Mouse (Mus musculus): ENCODE data around the gene Ly6g5b. TPM values are rescaled to one million over a fixed set of nuclear protein-coding genes. Genes with fewer than 3 reads are reported as not detected.

The Ly6g5b gene
- polyA plus RNA-seq, 1 experiment from 2014 or later, result 0.99 TPM

DNA sequence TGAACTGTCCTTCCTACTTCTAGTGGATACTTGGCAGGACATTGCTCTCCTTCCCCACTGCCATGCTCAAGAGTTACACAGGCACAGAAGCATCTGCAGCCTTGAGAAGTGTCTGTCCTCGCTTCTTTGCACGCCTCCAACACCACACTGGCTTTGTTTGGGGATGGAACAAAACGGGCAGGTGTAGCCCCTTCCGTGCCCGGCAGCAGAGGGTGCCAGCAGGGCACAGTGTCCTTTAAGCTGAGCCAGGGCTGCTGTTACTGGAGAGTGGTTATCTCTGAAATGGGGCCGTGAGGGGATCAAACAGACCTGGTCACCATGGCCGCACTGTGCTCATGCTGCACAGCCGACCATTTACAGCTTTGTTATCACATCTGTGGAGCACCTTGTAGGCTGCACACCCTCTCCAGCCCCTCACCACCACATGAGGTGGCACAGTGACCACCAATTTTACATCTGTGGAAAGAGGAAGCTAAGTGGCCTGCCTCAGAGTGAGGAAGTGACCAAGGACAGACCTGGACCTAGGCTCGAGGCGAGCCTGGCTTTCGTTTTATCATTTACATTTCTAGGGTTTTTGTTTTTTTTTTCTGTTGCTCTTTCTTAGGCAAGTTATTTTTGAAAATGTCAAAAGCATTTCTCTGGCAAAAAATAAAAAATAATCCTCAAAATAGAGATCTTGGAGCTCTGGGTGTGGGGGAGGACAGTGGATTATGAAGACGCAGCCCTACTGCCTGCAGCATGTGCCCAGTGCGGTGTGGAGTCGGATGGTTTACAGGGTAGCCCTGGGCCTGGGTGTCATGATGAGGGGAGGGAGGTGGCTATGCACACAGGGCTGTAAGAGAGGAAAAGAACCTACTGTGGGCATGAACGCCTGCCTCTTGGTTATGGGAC, 20.5 kb downstream of the Ly6g5b start:
- Histone ChIP-seq H3K27ac (0 out of 2 replicates have a peak overlapping the region, but pooled peaks have one; percentile 6), H3K4me3 (no peak overlapping the region)
- WGBS, result 81% methylated on average over 15 of the region's 15 CpGs

DNA sequence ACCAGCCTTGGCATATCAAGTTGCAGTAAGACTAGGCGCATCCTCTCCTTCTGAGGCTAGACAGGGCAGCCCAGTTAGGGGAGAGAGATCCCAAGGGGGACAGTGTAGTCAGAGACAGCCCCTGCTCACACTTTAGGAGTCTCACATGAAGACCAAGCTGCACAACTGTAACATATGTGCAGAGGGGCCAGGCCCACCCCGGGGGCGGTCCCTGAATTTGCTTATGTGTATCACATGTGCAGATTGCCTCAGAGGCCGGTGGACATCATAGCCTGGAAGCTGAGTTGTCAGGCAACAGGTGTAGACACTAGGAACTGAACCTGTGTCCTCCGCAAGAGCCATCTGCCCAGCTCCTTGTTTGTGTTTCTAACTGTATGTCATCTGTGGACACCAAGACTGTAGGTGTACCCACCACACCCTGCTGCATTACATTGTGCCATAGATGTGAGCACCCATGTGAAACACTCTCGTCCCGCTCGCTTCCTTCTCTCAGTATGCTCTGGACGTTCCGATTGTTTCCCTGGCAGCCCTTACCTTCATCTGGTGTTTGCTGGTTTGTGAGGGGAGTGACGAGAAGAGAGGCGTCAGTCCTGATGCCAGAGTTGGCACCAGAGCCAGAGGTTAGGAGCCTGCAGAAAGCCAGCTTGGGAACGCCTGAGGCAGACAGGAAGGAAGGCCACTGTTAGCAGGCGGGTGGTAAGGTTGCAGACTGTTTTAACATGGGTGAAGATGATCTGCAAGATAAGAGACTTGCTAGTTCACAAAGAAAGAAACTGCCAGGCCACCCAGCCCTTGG, 22.6 kb downstream of the Ly6g5b start:
- Histone ChIP-seq H3K27ac (no peak overlapping the region), H3K4me1 (peaks cover 17% of the 10 kb centered on the region), H3K36me3 (peaks cover 65% of the 10 kb centered on the region), H3K4me3 (no peak overlapping the region), H3K9me3 (no peaks in the 10 kb centered on the region), H3K27me3 (ENCODE audit: insufficient read depth, poor library complexity, severe bottlenecking) (no peaks in the 10 kb centered on the region)
- DNase-seq (ENCODE audit: low spot score), result no peak
- WGBS, result 89% methylated on average over 14 of the region's 14 CpGs

More for the DNA sequence above, 20.5 kb downstream of the Ly6g5b start:
- no peaks in the 10 kb centered on the region for H3K27me3 ChIP-seq (ENCODE audit: insufficient read depth, poor library complexity, severe bottlenecking)
- H3K9me3 ChIP-seq, result no peaks in the 10 kb centered on the region
- peaks cover 12% of the 10 kb centered on the region for H3K4me1 ChIP-seq
- peaks cover 82% of the 10 kb centered on the region for H3K36me3 ChIP-seq
- no peak for DNase-seq (ENCODE audit: low spot score)

DNA sequence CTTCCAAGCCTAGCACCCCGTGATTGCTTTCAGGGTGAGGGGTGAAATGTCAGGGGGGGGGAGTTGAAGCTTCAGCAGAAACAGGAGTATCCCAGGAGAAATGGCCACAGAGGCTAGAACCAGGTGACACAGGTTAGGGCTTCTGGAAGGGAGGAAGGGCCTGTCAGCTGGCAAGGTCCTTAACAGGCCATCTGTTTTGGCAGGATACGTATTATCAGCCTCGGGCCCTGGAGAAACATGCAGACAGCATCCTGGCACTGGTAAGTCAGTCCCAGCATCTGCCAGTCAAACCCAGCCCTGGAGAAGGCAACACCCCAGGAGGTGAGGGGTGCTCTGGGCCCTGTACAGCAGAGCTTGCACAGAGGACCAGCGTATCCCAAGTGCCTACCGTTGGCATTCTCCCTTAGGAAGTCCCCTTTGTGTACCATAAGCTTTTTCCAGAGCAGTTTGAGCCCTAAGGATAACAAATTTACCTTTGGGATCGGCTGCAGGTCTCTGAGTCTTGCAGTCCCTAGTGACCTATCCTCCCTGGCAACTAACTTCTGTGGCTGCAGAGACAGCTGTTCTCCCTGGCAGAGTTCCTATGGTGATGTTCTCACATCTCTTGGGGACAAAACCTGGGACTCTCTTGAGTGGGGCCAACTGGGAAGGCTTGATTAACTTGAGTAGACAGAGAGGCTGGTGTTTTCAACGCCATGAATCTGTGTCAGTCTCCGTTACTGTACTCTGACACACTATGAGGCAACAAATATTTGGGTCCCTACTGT, 24.9 kb downstream of the Ly6g5b start:
- H3K9me3 ChIP-seq, result no peaks in the 10 kb centered on the region
- H3K36me3 ChIP-seq, result peaks cover 43% of the 10 kb centered on the region
- peak overlapping the region; percentile 82 for H3K4me3 ChIP-seq
- no peak for DNase-seq (ENCODE audit: low spot score)
- H3K4me1 ChIP-seq, result peaks cover 17% of the 10 kb centered on the region
- 65% methylated on average over 8 of the region's 8 CpGs for WGBS
- H3K27ac ChIP-seq, result peak overlapping the region; percentile 99; the same call in 1 of the 2 replicates
- H3K27me3 ChIP-seq (ENCODE audit: insufficient read depth, poor library complexity, severe bottlenecking), result no peaks in the 10 kb centered on the region

DNA sequence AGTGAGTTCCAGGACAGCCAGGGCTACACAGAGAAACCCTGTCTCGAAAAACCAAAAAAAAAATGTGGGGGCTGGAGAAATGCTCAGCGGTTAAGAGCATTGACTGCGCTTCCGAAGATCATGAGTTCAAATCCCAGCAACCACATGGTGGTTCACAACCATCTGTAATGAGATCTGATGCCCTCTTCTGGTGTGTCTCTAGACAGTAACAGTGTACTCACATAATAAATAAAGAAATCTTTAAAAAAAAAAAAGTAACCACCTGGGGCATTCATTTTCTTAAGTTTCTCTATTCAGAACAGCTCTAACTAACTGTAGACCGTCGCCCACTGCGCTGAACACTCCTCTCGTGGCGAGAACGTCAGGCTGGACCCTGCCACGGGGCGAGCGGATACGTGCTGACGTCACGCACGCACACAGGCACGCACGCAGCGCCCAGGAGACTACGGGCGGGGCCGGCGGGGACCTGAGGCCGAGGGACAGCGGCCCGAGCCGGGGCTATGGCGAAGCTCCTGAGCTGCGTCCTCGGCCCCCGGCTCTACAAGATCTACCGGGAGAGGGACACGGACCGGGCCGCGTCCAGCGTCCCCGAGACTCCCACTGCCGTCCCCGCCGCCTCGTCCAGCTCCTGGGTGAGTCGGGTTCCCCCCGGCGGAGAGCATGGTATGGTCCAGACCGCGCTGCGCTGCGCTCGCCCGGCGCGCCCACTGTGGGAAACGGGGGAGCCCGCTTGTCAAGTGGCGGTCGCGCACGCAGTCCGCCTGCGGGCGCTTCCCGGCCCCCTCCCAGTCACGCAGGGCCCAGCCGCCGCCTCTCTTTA, 26.2 kb downstream of the Ly6g5b start, which contains the start of gene Abhd16a:
TSS of gene Abhd16a (plus strand) at position 439 of the 820 bp plus-strand sequence.
- peak within 1 kb of the TSS; percentile 99 for H3K27ac ChIP-seq
- H3K9me3 ChIP-seq, result no peaks in the 10 kb centered on the region
- H3K27me3 ChIP-seq (ENCODE audit: insufficient read depth, poor library complexity, severe bottlenecking), result no peaks in the 10 kb centered on the region
- WGBS, result 3% methylated on average over 67 of the region's 67 CpGs
- H3K4me1 ChIP-seq, result peaks cover 17% of the 10 kb centered on the region
- peak; percentile 96 for DNase-seq (ENCODE audit: low spot score)
- H3K36me3 ChIP-seq, result peaks cover 31% of the 10 kb centered on the region
- peak within 1 kb of the TSS; percentile 82 for H3K4me3 ChIP-seq

- 45% methylated on average over 2 of the region's 2 CpGs for WGBS
- DNase-seq (ENCODE audit: low spot score), result no peak
- Histone ChIP-seq H3K36me3 (peaks cover 23% of the 10 kb centered on the region), H3K27me3 (ENCODE audit: insufficient read depth, poor library complexity, severe bottlenecking) (no peaks in the 10 kb centered on the region), H3K27ac (no peak overlapping the region), H3K4me3 (no peak overlapping the region), H3K9me3 (no peaks in the 10 kb centered on the region), H3K4me1 (peaks cover 17% of the 10 kb centered on the region)
These were observed 27.1 kb downstream of the Ly6g5b start for GRCm38 (mm10) chr17:35088151-35088550.

GRCm38 (mm10) chr17:35085208-35085865, 29.9 kb downstream of the Ly6g5b start, which contains the start of gene Ly6g6f:
Gene Ly6g6f, minus strand, starts transcription at chr17:35085610.
- no peaks in the 10 kb centered on the region for H3K36me3 ChIP-seq
- no peaks in the 10 kb centered on the region for H3K9me3 ChIP-seq
- 61% methylated on average over 7 of the region's 7 CpGs for WGBS
- H3K4me1 ChIP-seq, result peaks cover 17% of the 10 kb centered on the region
- H3K27me3 ChIP-seq (ENCODE audit: insufficient read depth, poor library complexity, severe bottlenecking), result peaks cover 4% of the 10 kb centered on the region
- H3K4me3 ChIP-seq, result no peak within 1 kb of the TSS
- H3K27ac ChIP-seq, result no peak within 1 kb of the TSS
- no peak for DNase-seq (ENCODE audit: low spot score)

DNA sequence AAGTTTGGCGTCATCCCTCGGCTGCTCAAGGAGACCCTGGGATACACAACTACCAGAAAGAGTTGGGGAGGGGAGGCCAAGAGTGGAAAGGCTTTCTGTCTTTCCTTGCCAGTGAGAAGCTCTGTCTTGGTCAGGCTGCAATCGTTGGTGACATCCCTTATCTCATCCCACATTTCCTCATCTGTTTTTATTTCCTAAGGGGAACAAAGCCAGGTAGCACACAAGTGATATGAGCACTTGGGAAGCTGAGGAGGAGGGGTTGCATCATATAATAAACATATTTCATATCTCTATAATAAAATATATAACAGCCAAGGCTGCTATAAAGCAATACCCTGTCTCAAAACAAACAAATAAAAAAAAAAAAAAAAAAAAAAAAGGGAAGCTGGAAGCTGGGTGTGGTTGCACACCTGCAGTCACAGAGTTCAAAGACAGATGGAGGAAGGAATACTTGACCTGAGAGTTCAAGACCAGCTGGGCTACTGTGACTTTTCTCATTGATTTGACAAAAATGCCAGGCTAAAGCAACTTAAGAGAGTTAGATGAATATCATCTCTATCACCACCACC, 31.2 kb downstream of the Ly6g5b start:
- peaks cover 19% of the 10 kb centered on the region for H3K4me1 ChIP-seq
- H3K27me3 ChIP-seq (ENCODE audit: insufficient read depth, poor library complexity, severe bottlenecking), result peaks cover 4% of the 10 kb centered on the region
- H3K36me3 ChIP-seq, result no peaks in the 10 kb centered on the region
- H3K27ac ChIP-seq, result no peak overlapping the region
- WGBS, result 64% methylated on average over 3 of the region's 3 CpGs
- H3K9me3 ChIP-seq, result no peaks in the 10 kb centered on the region
- no peak for DNase-seq (ENCODE audit: low spot score)
- H3K4me3 ChIP-seq, result no peak overlapping the region

DNA sequence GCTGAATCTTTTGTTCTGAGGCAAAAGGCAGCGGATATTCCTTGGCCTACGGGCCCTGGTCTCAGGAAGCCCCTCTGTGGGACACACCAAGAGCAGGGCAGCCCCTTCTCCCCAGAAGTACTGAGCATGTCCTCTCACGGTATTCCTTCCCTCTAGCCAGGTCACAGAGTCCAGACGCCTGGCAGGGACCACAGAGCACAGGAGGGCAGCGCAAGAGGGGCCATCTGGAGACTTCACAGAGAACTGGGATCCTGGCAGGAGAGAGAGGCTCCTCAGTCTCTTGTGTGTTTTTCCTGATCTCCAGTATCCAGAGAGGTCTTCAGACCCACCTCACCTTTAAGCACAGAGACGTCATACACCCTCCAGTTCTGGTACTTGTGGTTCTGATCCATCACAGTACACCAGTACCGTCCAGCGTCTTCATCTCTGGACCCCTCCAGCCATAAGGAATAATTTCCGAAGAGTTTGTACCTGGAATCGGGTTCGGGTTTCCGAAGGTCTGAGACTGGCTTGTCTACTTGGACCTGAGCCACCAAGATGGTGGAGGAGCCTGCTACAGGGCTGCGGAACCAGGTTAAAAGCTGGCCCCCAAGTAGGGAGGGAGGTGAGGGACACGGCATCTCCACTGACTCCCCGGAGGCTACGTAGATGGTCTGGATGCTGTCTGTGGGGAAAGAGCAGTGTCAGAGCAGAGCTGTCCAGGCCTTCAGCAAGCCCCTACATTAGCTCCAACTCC, 32.2 kb downstream of the Ly6g5b start:
- Histone ChIP-seq H3K36me3 (no peaks in the 10 kb centered on the region), H3K27ac (no peak overlapping the region), H3K4me1 (peaks cover 22% of the 10 kb centered on the region), H3K27me3 (ENCODE audit: insufficient read depth, poor library complexity, severe bottlenecking) (peaks cover 4% of the 10 kb centered on the region), H3K9me3 (no peaks in the 10 kb centered on the region), H3K4me3 (no peak overlapping the region)
- no peak for DNase-seq (ENCODE audit: low spot score)
- WGBS, result 81% methylated on average over 16 of the region's 16 CpGs

- H3K27ac ChIP-seq, result no peak overlapping the region
- 78% methylated on average over 4 of the region's 4 CpGs for WGBS
- peaks cover 11% of the 10 kb centered on the region for H3K27me3 ChIP-seq (ENCODE audit: insufficient read depth, poor library complexity, severe bottlenecking)
These were observed 34.5 kb downstream of the Ly6g5b start for GRCm38 (mm10) chr17:35080710-35081109.

GRCm38 (mm10) chr17:35080248-35080647, 35.0 kb downstream of the Ly6g5b start:
- no peaks in the 10 kb centered on the region for H3K9me3 ChIP-seq
- H3K4me1 ChIP-seq, result peaks cover 43% of the 10 kb centered on the region
- peaks cover 11% of the 10 kb centered on the region for H3K27me3 ChIP-seq (ENCODE audit: insufficient read depth, poor library complexity, severe bottlenecking)
- no peaks in the 10 kb centered on the region for H3K36me3 ChIP-seq
- DNase-seq (ENCODE audit: low spot score), result no peak
- 40% methylated on average over 6 of the region's 6 CpGs for WGBS
- H3K4me3 ChIP-seq, result peak overlapping the region; percentile 37; the same call in 1 of the 2 replicates
- H3K27ac ChIP-seq, result peak overlapping the region; percentile 6; the same call in 1 of the 2 replicates

More at GRCm38 (mm10) chr17:35080710-35081109, 34.5 kb downstream of the Ly6g5b start:
- Histone ChIP-seq H3K4me3 (no peak overlapping the region), H3K36me3 (no peaks in the 10 kb centered on the region), H3K4me1 (peaks cover 43% of the 10 kb centered on the region), H3K9me3 (no peaks in the 10 kb centered on the region)
- no peak for DNase-seq (ENCODE audit: low spot score)
